Mouse (Mus musculus): ENCODE data around the gene Zbtb38. TPM values are rescaled to one million over a fixed set of nuclear protein-coding genes. Genes with fewer than 3 reads are reported as not detected.

Gene Zbtb38
- total and polyA plus RNA-seq, 2 experiments, result 2.9 to 12.4 TPM

DNA sequence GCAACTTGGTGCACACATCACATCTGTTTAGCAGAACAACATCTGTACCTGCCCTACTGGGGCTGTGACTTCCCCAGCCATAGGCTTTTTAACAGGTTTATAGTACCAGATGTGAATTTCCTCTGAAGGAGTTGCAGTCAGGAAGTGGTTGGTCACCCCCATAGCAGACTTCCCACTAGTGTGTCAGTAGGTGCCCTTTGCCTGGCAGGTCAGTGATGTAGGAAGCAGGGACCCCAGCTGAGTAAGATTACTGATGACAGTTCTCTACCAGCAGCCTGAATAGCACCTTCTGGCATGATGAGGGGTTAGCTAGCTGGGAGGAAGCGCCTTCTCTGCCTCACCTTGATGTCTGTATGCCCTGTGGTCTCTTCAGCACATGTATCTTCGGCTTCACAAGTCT, 118.9 kb downstream of the Zbtb38 start:
- no peaks in the 10 kb centered on the region for H3K27me3 ChIP-seq (ENCODE audit: control insufficient read depth, insufficient read depth, low read length)
- WGBS, result 88% methylated on average over 2 of the region's 2 CpGs
- H3K27ac ChIP-seq (replicated peaks; ENCODE audit: insufficient read depth, low read depth, low read length), result no peak overlapping the region
- H3K9ac ChIP-seq (ENCODE audit: low read depth, low read length), result no peak overlapping the region
- no peak for TF ChIP-seq CTCF (IDR thresholded peaks at IDR 0.05; ENCODE audit: low read depth, low read length)
- TF ChIP-seq POLR2A (IDR thresholded peaks at IDR 0.05; ENCODE audit: extremely low read depth, insufficient read depth, low read length), result no peak
- no peaks in the 10 kb centered on the region for H3K36me3 ChIP-seq (ENCODE audit: control insufficient read depth, insufficient read depth, low read length)
- H3K79me2 ChIP-seq (ENCODE audit: control insufficient read depth, insufficient read depth, low read length), result no peaks in the 10 kb centered on the region
- H3K4me3 ChIP-seq (ENCODE audit: insufficient read depth, low read depth, low read length), result no peak overlapping the region
- no peak for DNase-seq (ENCODE audit: extremely low read depth, low read depth, low spot score)
- peaks cover 4% of the 10 kb centered on the region; the same call in 1 of the 2 replicates for H3K4me1 ChIP-seq (ENCODE audit: control insufficient read depth, insufficient read depth, low read length)

Other genes starting within 250 kb of the Zbtb38 start
- not detected in 2 replicates for gene Gm28729, start 227.6 kb downstream of the Zbtb38 start, total RNA-seq (2014; rRNA removed)
- not detected in 2 replicates for gene Gm28729, start 227.6 kb downstream of the Zbtb38 start, polyA plus RNA-seq (2012; rRNA removed)
- 1.6 and 1.7 TPM in 2 replicates for gene Rasa2, start 121.2 kb downstream of the Zbtb38 start, total RNA-seq (2014; rRNA removed)
- gene Rasa2, start 121.2 kb downstream of the Zbtb38 start, polyA plus RNA-seq (2012; rRNA removed), result 0.22 and 0.38 TPM in 2 replicates
- gene Pxylp1, start 139.8 kb upstream of the Zbtb38 start, total RNA-seq (2014; rRNA removed), result 6.0 and 7.2 TPM in 2 replicates
- gene Pxylp1, start 139.8 kb upstream of the Zbtb38 start, polyA plus RNA-seq (2012; rRNA removed), result 4.5 and 5.5 TPM in 2 replicates

Measured in liver, adult 2 months (tissue).